8 mouse cellular contexts compared by ENCODE assay signal in genomic region chr6:7692884-7693585, GRCm38 (mm10). TPM values are rescaled to one million over a fixed set of nuclear protein-coding genes. Genes with fewer than 3 reads are reported as not detected.
DNase-seq lines count a peak whose midpoint lies in the region; ATAC-seq and TF ChIP-seq lines count a peak whose summit lies in the region.

Gene Asns (minus strand): TSS chr6:7693254.

- H3K36me3 ChIP-seq in hindbrain, embryonic 11.5 days (ENCODE audit: control insufficient read depth, insufficient read depth, low read length): no peaks in the 10 kb centered on the region
- H3K36me3 ChIP-seq in lung, embryonic 16.5 days (ENCODE audit: control insufficient read depth, insufficient read depth, low read length): no peaks in the 10 kb centered on the region
- H3K36me3 ChIP-seq in thymus, adult 2 months (ENCODE audit: control insufficient read depth, insufficient read depth, low read length): no peaks in the 10 kb centered on the region

- DNase-seq in Muller cell, postnatal 12 days (ENCODE audit: inconsistent ontology term): peak; percentile 81
- peak; percentile 91 for DNase-seq in cerebellum, adult 9-10 months
- peak; percentile 75 to 91 for DNase-seq in frontal cortex, adult 2 months (ENCODE audit: extremely low spot score in 1 of 2, low spot score in 1 of 2)
- peak; percentile 86 for DNase-seq in hindbrain, embryonic 11.5 days (ENCODE audit: low spot score)
- peak; percentile 77 for DNase-seq in layer of hippocampus, adult 9-11 months
- peak; percentile 47 for DNase-seq in ovary, adult 18-20 months (ENCODE audit: low spot score)
- DNase-seq in thymus, adult 2 months: peak; percentile 63

- under 1% methylated on average over 51 of the region's 51 CpGs for WGBS in hindbrain, embryonic 11.5 days
- 1% methylated on average over 50 of the region's 51 CpGs for WGBS in lung, embryonic 16.5 days
- WGBS in thymus, adult 2 months: 2% methylated on average over 51 of the region's 51 CpGs

- TF ChIP-seq CTCF in thymus, adult 2 months (IDR thresholded peaks at IDR 0.05; ENCODE audit: borderline replicate concordance, control insufficient read depth, extremely low read depth, insufficient read depth, low read length, poor library complexity): no peak

- H3K4me1 ChIP-seq in hindbrain, embryonic 11.5 days (replicated peaks; ENCODE audit: control insufficient read depth, insufficient read depth, low read length): no peaks in the 10 kb centered on the region
- H3K4me1 ChIP-seq in lung, embryonic 16.5 days (replicated peaks; ENCODE audit: control insufficient read depth, insufficient read depth, low read length): peaks cover 5% of the 10 kb centered on the region; the same call in 1 of the 2 replicates
- H3K4me1 ChIP-seq in thymus, adult 2 months (replicated peaks; ENCODE audit: control insufficient read depth, insufficient read depth, low read length): 0 out of 2 replicates have a peak, but pooled peaks cover 3% of the 10 kb centered on the region

- no peak for TF ChIP-seq POLR2A in thymus, adult 2 months (IDR thresholded peaks at IDR 0.05; ENCODE audit: control insufficient read depth, extremely low read depth, insufficient read depth, low read length, poor library complexity)

- no peaks in the 10 kb centered on the region for H3K9me3 ChIP-seq in hindbrain, embryonic 11.5 days (ENCODE audit: control insufficient read depth, low read length)
- H3K9me3 ChIP-seq in lung, embryonic 16.5 days (ENCODE audit: control insufficient read depth, low read length): no peaks in the 10 kb centered on the region

- peak; percentile 97 for ATAC-seq in hindbrain, embryonic 11.5 days (ENCODE audit: low FRiP score)
- ATAC-seq in lung, embryonic 16.5 days (ENCODE audit: low read depth): peak; percentile 95

- peak within 1 kb of the TSS; percentile 95 for H3K4me2 ChIP-seq in hindbrain, embryonic 11.5 days (replicated peaks; ENCODE audit: low read depth, low read length)
- peak within 1 kb of the TSS; percentile 98 for H3K4me2 ChIP-seq in lung, embryonic 16.5 days (ENCODE audit: low read depth, low read length)

- H3K9ac ChIP-seq in hindbrain, embryonic 11.5 days (ENCODE audit: low read depth, low read length): peak within 1 kb of the TSS; percentile 68
- H3K9ac ChIP-seq in lung, embryonic 16.5 days (ENCODE audit: low read length): peak within 1 kb of the TSS; percentile 74

- no peaks in the 10 kb centered on the region for H3K27me3 ChIP-seq in hindbrain, embryonic 11.5 days (ENCODE audit: control insufficient read depth, insufficient read depth, low read length)
- no peaks in the 10 kb centered on the region for H3K27me3 ChIP-seq in lung, embryonic 16.5 days (ENCODE audit: control insufficient read depth, insufficient read depth, low read depth, low read length)
- no peaks in the 10 kb centered on the region; the same call in 1 of the 2 replicates for H3K27me3 ChIP-seq in thymus, adult 2 months (ENCODE audit: control insufficient read depth, insufficient read depth, low read length)

- H3K27ac ChIP-seq in hindbrain, embryonic 11.5 days (ENCODE audit: low read depth, low read length): no peak within 1 kb of the TSS
- H3K27ac ChIP-seq in lung, embryonic 16.5 days (ENCODE audit: low read length): peak within 1 kb of the TSS; percentile 68
- H3K27ac ChIP-seq in thymus, adult 2 months (ENCODE audit: control insufficient read depth, insufficient read depth, low read length): no peak within 1 kb of the TSS

- peak within 1 kb of the TSS; percentile 78 for H3K4me3 ChIP-seq in hindbrain, embryonic 11.5 days (ENCODE audit: low read depth, low read length)
- H3K4me3 ChIP-seq in lung, embryonic 16.5 days (ENCODE audit: low read length): peak within 1 kb of the TSS; percentile 75
- peak within 1 kb of the TSS; percentile 26 for H3K4me3 ChIP-seq in thymus, adult 2 months (ENCODE audit: control insufficient read depth, insufficient read depth, low read length)

RNA-seq across cellular contexts. Expression of gene Asns, which starts in this region (rescaled TPM):
- 66.7 and 73.1 TPM in 2 replicates for polyA plus RNA-seq in frontal cortex, adult 2 months (2012; rRNA removed)
- polyA plus RNA-seq in hindbrain, embryonic 11.5 days (2014; fragmentation: Nextera tagmentation; extraction: Ambion mirVana): 57.2 and 63.3 TPM in 2 replicates
- polyA plus RNA-seq in lung, embryonic 16.5 days (2015; fragmentation: Nextera tagmentation; extraction: Ambion mirVana): 43.6 and 46.7 TPM in 2 replicates
- 6.1 and 6.5 TPM in 2 replicates for polyA plus RNA-seq in thymus, adult 2 months (2012; rRNA removed)

Comparison
In these comparisons a context has a peak if more than half of its experiments do, and no peak if none do; other contexts are left out.
1. H3K4me3 ChIP-seq: peak in every context shown above with its lines; median percentile 78 in hindbrain, embryonic 11.5 days; 75 in lung, embryonic 16.5 days; 26 in thymus, adult 2 months.